Mouse (Mus musculus) liver, adult 2 months (tissue): ENCODE measurements around the gene Ube2d2b.

ENCODE experiments used
- CTCF ChIP-seq: fragments of 200-500 bp; IDR thresholded peaks from 2 replicates; pipeline ENCODE4 v1.5.1; 2011; ENCODE audit warnings: low read depth, low read length, control low read depth
- POLR2A ChIP-seq: fragments of 200-500 bp; IDR thresholded peaks from 2 replicates; pipeline ENCODE4 v1.6.1; 2011; ENCODE audit warnings: low read length, control low read depth; ENCODE audit not compliant: insufficient read depth; ENCODE audit errors: extremely low read depth

DNA sequence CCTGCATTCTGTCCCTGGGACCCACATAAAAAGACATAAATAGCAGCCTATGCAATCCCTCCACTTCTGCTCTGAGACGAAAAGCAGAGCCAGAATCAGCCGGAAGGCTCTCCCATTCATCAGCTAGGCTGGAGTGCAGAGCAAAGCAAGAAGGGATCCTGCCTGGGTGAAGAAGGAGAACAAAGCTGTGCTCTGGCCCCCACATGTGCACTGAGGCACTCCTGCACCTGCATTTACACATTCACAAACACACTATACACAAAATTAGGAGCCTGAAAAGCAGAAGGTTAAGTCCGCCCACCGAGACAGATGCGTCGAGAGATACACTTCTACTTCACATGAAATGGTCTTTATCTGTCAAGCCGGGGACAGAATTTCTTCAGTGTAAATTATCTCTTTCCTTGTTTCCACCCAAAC, 44.0 kb downstream of the Ube2d2b start:
- TF ChIP-seq CTCF, result no peak
- TF ChIP-seq POLR2A, result no peak
